Mouse (Mus musculus): ENCODE measurements around the gene Dst.

Dst gene

GRCm38 (mm10) chr1:34252267-34252666, 344.2 kb downstream of the Dst start:
- no peak for DNase-seq

- DNase-seq, result no peak
These were observed 345.9 kb downstream of the Dst start for GRCm38 (mm10) chr1:34253876-34254275.

- no peak for DNase-seq
These were observed 351.9 kb downstream of the Dst start for GRCm38 (mm10) chr1:34259898-34260297.

GRCm38 (mm10) chr1:34261011-34261410, 353.0 kb downstream of the Dst start:
- no peak for DNase-seq

GRCm38 (mm10) chr1:34268520-34268919, 360.5 kb downstream of the Dst start:
- no peak for DNase-seq

GRCm38 (mm10) chr1:34269578-34269977, 361.6 kb downstream of the Dst start:
- no peak for DNase-seq

- DNase-seq, result no peak
These were observed 365.9 kb downstream of the Dst start for GRCm38 (mm10) chr1:34273922-34274321.

- no peak for DNase-seq
These were observed 367.8 kb downstream of the Dst start for GRCm38 (mm10) chr1:34275787-34276186.

GRCm38 (mm10) chr1:34276756-34277155, 368.7 kb downstream of the Dst start:
- DNase-seq, result no peak

- DNase-seq, result no peak
These were observed 369.2 kb downstream of the Dst start for GRCm38 (mm10) chr1:34277259-34277658.

- no peak for DNase-seq
These were observed 375.5 kb downstream of the Dst start for GRCm38 (mm10) chr1:34283502-34283901.

GRCm38 (mm10) chr1:34284979-34285378, 377.0 kb downstream of the Dst start:
- no peak for DNase-seq

- DNase-seq, result no peak
These were observed 379.7 kb downstream of the Dst start for GRCm38 (mm10) chr1:34287731-34288130.

GRCm38 (mm10) chr1:34288181-34288580, 380.2 kb downstream of the Dst start:
- no peak for DNase-seq

- no peak for DNase-seq
These were observed 380.9 kb downstream of the Dst start for GRCm38 (mm10) chr1:34288721-34289471.

- no peak for DNase-seq
These were observed 381.4 kb downstream of the Dst start for GRCm38 (mm10) chr1:34289472-34289748.

- no peak for DNase-seq
These were observed 382.3 kb downstream of the Dst start for GRCm38 (mm10) chr1:34290321-34290720.

- DNase-seq, result no peak
These were observed 385.2 kb downstream of the Dst start for GRCm38 (mm10) chr1:34293198-34293597.

- DNase-seq, result no peak
These were observed 389.6 kb downstream of the Dst start for GRCm38 (mm10) chr1:34297636-34298035.

- no peak for DNase-seq
These were observed 390.7 kb downstream of the Dst start for GRCm38 (mm10) chr1:34298631-34299184.

- DNase-seq, result no peak
These were observed 391.5 kb downstream of the Dst start for GRCm38 (mm10) chr1:34299507-34299906.

- DNase-seq, result no peak
These were observed 392.4 kb downstream of the Dst start for GRCm38 (mm10) chr1:34300309-34300980.

GRCm38 (mm10) chr1:34304227-34304626, 396.2 kb downstream of the Dst start:
- DNase-seq, result no peak

GRCm38 (mm10) chr1:34306741-34307140, 398.7 kb downstream of the Dst start:
- no peak for DNase-seq

- no peak for DNase-seq
These were observed 399.2 kb downstream of the Dst start for GRCm38 (mm10) chr1:34307191-34307590.
